Mouse (Mus musculus): Measurements from ENCODE around the gene Chmp6.

Chmp6 gene

GRCm38 (mm10) chr11:119958856-119959255, 45.6 kb downstream of the Chmp6 start:
- DNase-seq (ENCODE audit: low read depth, low spot score) = no peak

DNA sequence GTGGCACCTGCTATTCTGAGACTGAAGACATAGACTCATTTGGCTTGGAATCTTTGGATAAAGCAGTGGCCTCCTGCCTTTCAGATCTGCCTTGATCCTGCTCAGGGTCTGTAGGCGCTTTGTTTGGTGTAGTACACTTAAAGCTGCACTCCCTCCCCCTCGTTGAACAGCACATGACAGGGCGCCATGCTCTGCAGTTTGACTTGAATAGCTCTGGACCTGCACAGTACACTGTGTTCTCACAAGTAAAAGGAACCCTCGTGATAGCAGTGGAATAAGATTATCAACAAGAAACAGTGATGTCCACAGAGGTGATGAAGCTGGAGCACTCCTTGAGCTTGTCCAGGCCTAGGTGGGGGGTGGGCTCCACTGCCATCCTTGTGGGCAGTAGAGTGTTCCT, 46.5 kb downstream of the Chmp6 start:
- DNase-seq (ENCODE audit: low read depth, low spot score) = no peak

DNA sequence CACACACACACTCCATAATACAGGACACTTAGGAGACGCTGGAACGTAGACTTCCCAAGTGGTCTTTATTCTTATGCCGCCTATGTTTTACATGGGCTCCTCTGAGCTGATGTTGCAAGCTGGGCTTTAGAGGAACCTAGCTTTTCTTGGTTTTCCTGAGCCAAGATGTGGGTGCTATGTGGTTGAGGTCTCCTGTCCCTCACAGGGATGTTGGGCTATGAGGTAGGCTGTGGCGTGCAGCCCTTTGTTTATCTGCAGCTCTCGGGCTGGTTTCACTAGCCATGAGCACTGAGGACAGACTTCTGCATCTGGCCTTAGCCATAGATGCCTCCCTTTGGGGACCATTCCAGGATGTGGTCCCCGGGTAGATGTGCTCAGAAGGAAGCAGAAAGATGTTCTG, 47.4 kb downstream of the Chmp6 start:
- no peak for DNase-seq (ENCODE audit: low read depth, low spot score)

GRCm38 (mm10) chr11:119961511-119961910, 48.3 kb downstream of the Chmp6 start:
- no peak for DNase-seq (ENCODE audit: low read depth, low spot score)

- DNase-seq (ENCODE audit: low read depth, low spot score) = no peak
Observed at GRCm38 (mm10) chr11:119965053-119965452, 51.8 kb downstream of the Chmp6 start.

- DNase-seq (ENCODE audit: low read depth, low spot score) = no peak
Observed at GRCm38 (mm10) chr11:119966294-119966693, 53.1 kb downstream of the Chmp6 start.

DNA sequence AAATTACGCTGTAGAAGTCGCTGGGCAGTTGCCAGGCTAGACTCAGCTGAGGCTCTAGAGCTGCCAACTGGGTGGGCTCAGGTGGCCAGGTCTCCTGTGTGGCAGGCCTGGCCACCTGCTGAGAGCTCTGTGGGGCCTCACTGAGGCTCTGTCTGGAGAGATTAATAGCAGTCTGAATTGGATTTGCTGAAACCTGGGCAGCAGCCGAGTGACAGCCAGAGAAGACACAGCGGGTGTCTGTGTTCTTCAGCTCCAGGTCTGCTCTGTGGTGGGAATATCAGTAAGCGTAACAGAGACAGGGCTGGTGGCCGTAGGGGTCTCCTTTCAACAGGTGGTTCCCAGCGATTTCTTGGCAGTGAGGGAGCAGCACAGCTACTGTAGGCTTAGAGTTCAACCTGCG, 54.2 kb downstream of the Chmp6 start:
- no peak for DNase-seq (ENCODE audit: low read depth, low spot score)

- no peak for DNase-seq (ENCODE audit: low read depth, low spot score)
Observed at GRCm38 (mm10) chr11:119967892-119968291, 54.7 kb downstream of the Chmp6 start.

Measured in CD4-positive helper T cell, adult 2 months (primary cell).